Mouse (Mus musculus) myocyte (in vitro differentiated cells): ENCODE data around the gene Acmsd. TPM values are rescaled to one million over a fixed set of nuclear protein-coding genes. Genes with fewer than 3 reads are reported as not detected.

ENCODE experiments used
- H3K27me3 ChIP-seq: one replicate; pipeline ENCODE4 v1.6.1; 2011; ENCODE audit not compliant: control insufficient read depth, insufficient read depth, insufficient read length
- H3K36me3 ChIP-seq: one replicate; pipeline ENCODE4 v1.6.1; 2011; ENCODE audit not compliant: control insufficient read depth, insufficient read depth
- H3K4me2 ChIP-seq: one replicate; pipeline ENCODE4 v1.6.1; 2011; ENCODE audit warnings: low read depth, control low read depth
- H3K4me3 ChIP-seq: one replicate; pipeline ENCODE4 v1.5.1; 2011; ENCODE audit warnings: mild to moderate bottlenecking, control low read depth, moderate library complexity
- H3K79me2 ChIP-seq: one replicate; pipeline ENCODE4 v1.6.1; 2011; ENCODE audit not compliant: control insufficient read depth, insufficient read depth
- H3ac ChIP-seq: one replicate; pipeline ENCODE4 v1.6.1; 2011; ENCODE audit not compliant: control insufficient read depth, insufficient read length
- CEBPB ChIP-seq: IDR thresholded peaks from 2 replicates; pipeline ENCODE4 v1.6.1; 2011; ENCODE audit warnings: mild to moderate bottlenecking, moderate library complexity; ENCODE audit not compliant: poor library complexity, insufficient read depth, severe bottlenecking
- E2F4 ChIP-seq: IDR thresholded peaks from one replicate; pipeline ENCODE4 v1.6.1; 2011; ENCODE audit warnings: mild to moderate bottlenecking, control low read depth, moderate library complexity; ENCODE audit not compliant: insufficient read depth
- MAX ChIP-seq: IDR thresholded peaks from one replicate; pipeline ENCODE4 v1.6.1; 2011; ENCODE audit warnings: low read depth, mild to moderate bottlenecking, control low read depth
- MYOD1 ChIP-seq, 3 experiments: IDR thresholded peaks; one replicate each; pipeline ENCODE4 v1.6.1; 2011; ENCODE audit warnings: control low read depth in 2 of 3, low read depth in 2 of 3, mild to moderate bottlenecking in 2 of 3, moderate library complexity in 1 of 3; ENCODE audit not compliant: insufficient read length in 2 of 3, control insufficient read depth in 1 of 3
- MYOG ChIP-seq, 3 experiments: IDR thresholded peaks; one replicate each; pipeline ENCODE4 v1.6.1; 2011; ENCODE audit warnings: control low read depth in 2 of 3, low read depth in 2 of 3, mild to moderate bottlenecking in 2 of 3; ENCODE audit not compliant: insufficient read length in 2 of 3, control insufficient read depth in 1 of 3, insufficient read depth in 1 of 3
- POLR2A ChIP-seq: IDR thresholded peaks from one replicate; pipeline ENCODE4 v1.6.1; 2011; ENCODE audit warnings: low read depth, mild to moderate bottlenecking, control low read depth, moderate library complexity; ENCODE audit not compliant: insufficient read length
- POLR2AphosphoS2 ChIP-seq: IDR thresholded peaks from one replicate; pipeline ENCODE4 v1.6.1; 2011; ENCODE audit warnings: low read depth, control low read depth; ENCODE audit not compliant: insufficient read length
- REST ChIP-seq: IDR thresholded peaks from one replicate; pipeline ENCODE4 v1.6.1; 2011; ENCODE audit warnings: mild to moderate bottlenecking, control low read depth, moderate library complexity; ENCODE audit not compliant: insufficient read depth, insufficient read length
- SRF ChIP-seq: IDR thresholded peaks from one replicate; pipeline ENCODE4 v1.6.1; 2011; ENCODE audit warnings: low read depth; ENCODE audit not compliant: control insufficient read depth, insufficient read length
- TCF12 ChIP-seq: IDR thresholded peaks from one replicate; pipeline ENCODE4 v1.6.1; 2011; ENCODE audit warnings: mild to moderate bottlenecking, control low read depth; ENCODE audit not compliant: poor library complexity, insufficient read depth, severe bottlenecking
- TCF3 ChIP-seq: IDR thresholded peaks from one replicate; pipeline ENCODE4 v1.6.1; 2011; ENCODE audit warnings: low read depth, control low read depth; ENCODE audit not compliant: insufficient read length
- USF1 ChIP-seq: IDR thresholded peaks from one replicate; pipeline ENCODE4 v1.6.1; 2011; ENCODE audit warnings: low read depth, mild to moderate bottlenecking, control low read depth, moderate library complexity
- polyA plus RNA-seq: library from polyadenylated mRNA; unstranded; fragments of >200 nt; fragmentation: generic; extraction: Trizol; gene quantifications from one replicate; pipeline ENCODE4 v1.2.1, GENCODE M21; 2012; ENCODE audit warnings: missing spikeins

Acmsd gene
- polyA plus RNA-seq, 1 experiment, result not detected

- H3K4me3 ChIP-seq, result no peak overlapping the region
- no peaks in the 10 kb centered on the region for H3K27me3 ChIP-seq
- H3K36me3 ChIP-seq, result peaks cover 29% of the 10 kb centered on the region
- peaks cover 55% of the 10 kb centered on the region for H3K79me2 ChIP-seq
- no peak overlapping the region for H3ac ChIP-seq
- no peak for TF ChIP-seq TCF3
- TF ChIP-seq REST, result no peak
- no peak for TF ChIP-seq MYOD1 (IDR thresholded peaks at IDR 0.05; ENCODE audit: control insufficient read depth in 1 of 3, insufficient read length in 2 of 3, low read depth in 2 of 3)
- TF ChIP-seq POLR2AphosphoS2, result no peak
- no peak for TF ChIP-seq SRF
- no peak for TF ChIP-seq MYOG (IDR thresholded peaks at IDR 0.05; ENCODE audit: control insufficient read depth in 1 of 3, insufficient read depth in 1 of 3, insufficient read length in 2 of 3, low read depth in 2 of 3)
- TF ChIP-seq TCF12, result no peak
- TF ChIP-seq USF1, result no peak
- TF ChIP-seq E2F4, result no peak
- TF ChIP-seq POLR2A, result no peak
- TF ChIP-seq CEBPB, result no peak
- no peak for TF ChIP-seq MAX
- H3K4me2 ChIP-seq, result no peak overlapping the region
Measured at GRCm38 (mm10) chr1:127795087-127795769, 66.0 kb downstream of the Acmsd start.

DNA sequence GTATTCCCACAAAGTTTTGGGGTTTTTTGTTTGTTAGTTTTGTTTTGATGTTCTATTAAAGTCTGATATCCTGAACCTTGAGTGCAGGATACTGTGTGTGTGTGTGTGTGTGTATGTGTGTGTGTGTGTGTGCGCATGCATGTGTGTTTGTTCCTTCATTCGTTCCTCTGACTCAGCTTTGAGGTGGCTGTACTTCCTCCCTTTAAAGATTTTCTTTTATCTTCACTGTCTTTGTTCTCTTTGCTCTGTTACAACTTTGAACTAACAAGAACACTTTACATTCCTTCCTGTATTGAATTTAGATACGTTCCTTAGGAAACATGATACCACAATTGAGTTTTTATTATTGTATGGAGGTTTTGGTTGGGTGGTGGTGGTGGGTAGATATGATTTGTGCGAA is 67.1 kb downstream of the Acmsd start:
- Histone ChIP-seq H3K79me2 (peaks cover 44% of the 10 kb centered on the region), H3K27me3 (no peaks in the 10 kb centered on the region), H3K4me2 (no peak overlapping the region), H3K36me3 (peaks cover 37% of the 10 kb centered on the region), H3K4me3 (no peak overlapping the region), H3ac (no peak overlapping the region)
- no peak for TF ChIP-seq MAX
- no peak for TF ChIP-seq SRF
- no peak for TF ChIP-seq POLR2A
- TF ChIP-seq MYOD1 (IDR thresholded peaks at IDR 0.05; ENCODE audit: control insufficient read depth in 1 of 3, insufficient read length in 2 of 3, low read depth in 2 of 3), result no peak
- no peak for TF ChIP-seq MYOG (IDR thresholded peaks at IDR 0.05; ENCODE audit: control insufficient read depth in 1 of 3, insufficient read depth in 1 of 3, insufficient read length in 2 of 3, low read depth in 2 of 3)
- TF ChIP-seq TCF3, result no peak
- TF ChIP-seq USF1, result no peak
- no peak for TF ChIP-seq E2F4
- TF ChIP-seq REST, result no peak
- no peak for TF ChIP-seq CEBPB
- TF ChIP-seq POLR2AphosphoS2, result no peak
- TF ChIP-seq TCF12, result no peak

- TF ChIP-seq CEBPB (no peak), SRF (no peak), USF1 (no peak), E2F4 (no peak), TCF3 (no peak), MYOD1 (IDR thresholded peaks at IDR 0.05; ENCODE audit: control insufficient read depth in 1 of 3, insufficient read length in 2 of 3, low read depth in 2 of 3) (no peak), POLR2A (no peak), MAX (no peak), POLR2AphosphoS2 (no peak), REST (no peak), MYOG (IDR thresholded peaks at IDR 0.05; ENCODE audit: control insufficient read depth in 1 of 3, insufficient read depth in 1 of 3, insufficient read length in 2 of 3, low read depth in 2 of 3) (no peak), TCF12 (no peak)
- no peak overlapping the region for H3K4me3 ChIP-seq
- peaks cover 40% of the 10 kb centered on the region for H3K79me2 ChIP-seq
- H3K36me3 ChIP-seq, result peaks cover 38% of the 10 kb centered on the region
- no peak overlapping the region for H3K4me2 ChIP-seq
- no peak overlapping the region for H3ac ChIP-seq
- no peaks in the 10 kb centered on the region for H3K27me3 ChIP-seq
Measured at GRCm38 (mm10) chr1:127796752-127797151, 67.5 kb downstream of the Acmsd start.

GRCm38 (mm10) chr1:127802916-127803315 is 73.7 kb downstream of the Acmsd start:
- TF ChIP-seq MAX, result no peak
- TF ChIP-seq POLR2AphosphoS2, result no peak
- TF ChIP-seq MYOG (IDR thresholded peaks at IDR 0.05; ENCODE audit: control insufficient read depth in 1 of 3, insufficient read depth in 1 of 3, insufficient read length in 2 of 3, low read depth in 2 of 3), result no peak
- TF ChIP-seq CEBPB, result no peak
- TF ChIP-seq POLR2A, result no peak
- TF ChIP-seq TCF3, result no peak
- no peak for TF ChIP-seq MYOD1 (IDR thresholded peaks at IDR 0.05; ENCODE audit: control insufficient read depth in 1 of 3, insufficient read length in 2 of 3, low read depth in 2 of 3)
- no peak for TF ChIP-seq SRF
- TF ChIP-seq E2F4, result no peak
- TF ChIP-seq REST, result no peak
- no peak for TF ChIP-seq TCF12
- TF ChIP-seq USF1, result no peak
- Histone ChIP-seq H3ac (no peak overlapping the region), H3K4me3 (no peak overlapping the region), H3K79me2 (peaks cover 18% of the 10 kb centered on the region), H3K27me3 (no peaks in the 10 kb centered on the region), H3K4me2 (no peak overlapping the region), H3K36me3 (peaks cover 52% of the 10 kb centered on the region)
